Mouse (Mus musculus) midbrain, embryonic 16.5 days (tissue): ENCODE measurements around the gene Cldn34b2. TPM values are rescaled to one million over a fixed set of nuclear protein-coding genes. Genes with fewer than 3 reads are reported as not detected.
"Not testable (repeated sequence)": the region's sequence is repeated elsewhere in the genome, so short reads cannot be mapped to it uniquely, and the experiment has no call there.

Experiments
- ATAC-seq: fragments of 200-750 bp; cut with Nextera tagmentation; 2 replicates; pipeline ENCODE4 v1.8.0; 2017; ENCODE audit warnings: moderate TSS enrichment
- H3K27ac ChIP-seq: fragments of 300-500 bp; sonication (generic); 2 replicates; pipeline ENCODE4 v1.5.1; 2014; ENCODE audit warnings: mild to moderate bottlenecking, low read length, mixed read lengths
- H3K27me3 ChIP-seq: fragments of 300-500 bp; sonication (generic); 2 replicates; pipeline ENCODE4 v1.6.1; 2014; ENCODE audit warnings: low read depth, low read length, mixed read lengths; ENCODE audit not compliant: control insufficient read depth, insufficient read depth
- H3K36me3 ChIP-seq: fragments of 300-500 bp; sonication (generic); 2 replicates; pipeline ENCODE4 v1.6.1; 2014; ENCODE audit warnings: mild to moderate bottlenecking, low read length, moderate library complexity, mixed read lengths; ENCODE audit not compliant: control insufficient read depth, insufficient read depth
- H3K4me1 ChIP-seq: fragments of 300-500 bp; sonication (generic); 2 replicates; pipeline ENCODE4 v1.6.1; 2014; ENCODE audit warnings: mild to moderate bottlenecking, low read length, mixed read lengths; ENCODE audit not compliant: control insufficient read depth, insufficient read depth
- H3K4me2 ChIP-seq: fragments of 300-500 bp; sonication (generic); 2 replicates; pipeline ENCODE4 v1.6.1; 2014; ENCODE audit warnings: mild to moderate bottlenecking, low read length, mixed read lengths
- H3K4me3 ChIP-seq: fragments of 300-500 bp; sonication (generic); 2 replicates; pipeline ENCODE4 v1.5.1; 2014; ENCODE audit warnings: low read depth, mild to moderate bottlenecking, low read length, moderate library complexity, mixed read lengths
- H3K9ac ChIP-seq: fragments of 300-500 bp; sonication (generic); 2 replicates; pipeline ENCODE4 v1.6.1; 2014; ENCODE audit warnings: low read depth, low read length, mixed read lengths
- H3K9me3 ChIP-seq: fragments of 300-500 bp; sonication (generic); replicated peaks from 2 replicates; pipeline ENCODE4 v1.6.1; 2014; ENCODE audit warnings: mild to moderate bottlenecking, low read length, mixed read lengths; ENCODE audit not compliant: control insufficient read depth, poor library complexity, severe bottlenecking
- WGBS: fragments of 180-500 bp; shearing (Covaris S2); extraction: QIAGEN DNeasy Blood & Tissue Kit; methylation state at CpG from one replicate; pipeline ENCODE4 v1.1.7; 2014; 5-methylcytosine and 5-hydroxymethylcytosine counted together
- polyA plus RNA-seq: library from polyadenylated mRNA; unstranded; fragments of >200 nt; fragmentation: Nextera tagmentation; extraction: Ambion mirVana; gene quantifications from 2 replicates; pipeline ENCODE4 v1.2.1, GENCODE M21; 2015

Gene Cldn34b2
- polyA plus RNA-seq = not detected in 2 replicates

DNA sequence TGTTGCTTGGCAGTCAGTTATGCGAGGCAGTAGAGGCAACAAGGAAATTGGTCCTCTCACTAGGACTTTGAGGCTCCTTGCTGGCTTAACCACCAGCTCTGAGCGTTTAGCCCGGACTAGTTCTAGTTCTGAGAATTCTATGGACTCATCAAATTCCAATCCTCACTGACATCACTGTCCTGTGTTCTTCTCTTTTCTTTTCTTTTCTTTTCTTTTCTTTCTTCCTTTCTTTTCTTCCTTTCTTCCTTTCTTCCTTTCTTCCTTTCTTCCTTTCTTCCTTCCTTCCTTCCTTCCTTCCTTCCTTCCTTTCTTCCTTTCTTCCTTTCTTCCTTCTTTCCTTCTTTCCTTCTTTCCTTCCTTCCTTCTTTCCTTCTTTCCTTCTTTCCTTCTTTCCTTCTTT is at the start of gene Cldn34b2:
Gene Cldn34b2, minus strand, starts transcription at position 101 of the 400 bp plus-strand sequence.
- H3K4me1 ChIP-seq, H3K36me3 ChIP-seq, H3K27me3 ChIP-seq, H3K27ac ChIP-seq, H3K9ac ChIP-seq, H3K4me2 ChIP-seq, H3K4me3 ChIP-seq, H3K9me3 ChIP-seq, ATAC-seq: not testable (repeated sequence)
- 76% methylated on average over 3 of the region's 3 CpGs for WGBS

GRCm38 (mm10) chrX:155177640-155178039 is 49.4 kb upstream of the Cldn34b2 start:
- ATAC-seq = no peak
- Histone ChIP-seq H3K36me3 (no peaks in the 10 kb centered on the region), H3K4me2 (no peak overlapping the region), H3K4me1 (no peaks in the 10 kb centered on the region), H3K4me3 (no peak overlapping the region), H3K9me3 (no peaks in the 10 kb centered on the region), H3K9ac (no peak overlapping the region), H3K27ac (no peak overlapping the region), H3K27me3 (no peaks in the 10 kb centered on the region)
- 72% methylated on average over 2 of the region's 2 CpGs for WGBS

DNA sequence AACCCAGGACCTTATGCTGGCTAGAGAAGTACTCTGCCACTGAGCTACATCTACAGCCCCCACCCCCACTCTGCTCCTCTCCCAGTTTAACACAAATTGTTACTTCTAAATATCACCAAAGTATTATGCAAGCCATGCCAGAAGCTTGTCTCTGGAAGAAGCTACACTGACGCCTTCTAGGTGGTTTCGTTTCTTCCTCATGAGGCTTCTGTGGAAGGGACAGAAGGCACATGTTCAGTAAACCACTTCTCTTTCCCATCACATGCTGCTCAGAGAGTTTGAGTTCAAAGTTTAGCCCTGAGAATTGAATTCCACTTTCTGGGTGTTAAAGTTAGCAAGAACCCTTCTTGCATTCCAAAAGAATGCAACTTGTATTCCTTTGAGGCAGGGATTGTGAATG is 49.0 kb upstream of the Cldn34b2 start:
- no peak overlapping the region for H3K9ac ChIP-seq
- no peak overlapping the region for H3K4me3 ChIP-seq
- H3K27ac ChIP-seq = no peak overlapping the region
- no peaks in the 10 kb centered on the region for H3K36me3 ChIP-seq
- no peak overlapping the region for H3K4me2 ChIP-seq
- no peaks in the 10 kb centered on the region for H3K27me3 ChIP-seq
- H3K9me3 ChIP-seq = no peaks in the 10 kb centered on the region
- H3K4me1 ChIP-seq = no peaks in the 10 kb centered on the region
- ATAC-seq = no peak
- 84% methylated on average over 2 of the region's 2 CpGs for WGBS

- Histone ChIP-seq H3K36me3 (no peaks in the 10 kb centered on the region), H3K9me3 (no peaks in the 10 kb centered on the region), H3K4me1 (no peaks in the 10 kb centered on the region), H3K27me3 (no peaks in the 10 kb centered on the region), H3K4me2 (no peak overlapping the region), H3K27ac (no peak overlapping the region), H3K9ac (no peak overlapping the region), H3K4me3 (no peak overlapping the region)
- 88% methylated on average over 4 of the region's 4 CpGs for WGBS
- ATAC-seq = no peak
Observed at GRCm38 (mm10) chrX:155175568-155175967, 47.4 kb upstream of the Cldn34b2 start.

DNA sequence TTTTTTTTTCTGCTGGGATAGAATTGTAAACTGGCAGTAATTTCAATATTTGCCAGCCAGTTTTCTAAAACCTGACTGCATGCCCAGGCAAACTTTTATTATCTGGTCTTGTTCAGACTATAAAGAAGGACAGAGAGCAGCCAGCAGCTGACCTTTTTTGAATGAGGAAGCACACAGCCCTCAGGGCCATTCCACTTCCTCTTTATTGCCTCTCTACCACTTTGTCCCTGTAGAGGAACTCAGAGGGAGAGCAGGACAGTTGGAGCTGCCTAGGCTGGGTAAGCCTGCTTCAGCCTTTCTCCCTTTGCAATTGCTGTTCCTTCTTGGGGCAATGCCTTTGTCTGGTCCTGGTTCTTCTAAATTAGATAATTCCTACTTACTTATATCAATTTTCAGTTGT is 44.1 kb upstream of the Cldn34b2 start:
- no peaks in the 10 kb centered on the region for H3K36me3 ChIP-seq
- H3K9me3 ChIP-seq = no peaks in the 10 kb centered on the region
- no peak overlapping the region for H3K27ac ChIP-seq
- no peaks in the 10 kb centered on the region for H3K27me3 ChIP-seq
- H3K4me2 ChIP-seq = no peak overlapping the region
- no peak overlapping the region for H3K4me3 ChIP-seq
- no peak for ATAC-seq
- no peaks in the 10 kb centered on the region for H3K4me1 ChIP-seq
- H3K9ac ChIP-seq = no peak overlapping the region

GRCm38 (mm10) chrX:155171754-155172153 is 43.5 kb upstream of the Cldn34b2 start:
- Histone ChIP-seq H3K4me1 (no peaks in the 10 kb centered on the region), H3K9ac (no peak overlapping the region), H3K36me3 (no peaks in the 10 kb centered on the region), H3K27ac (no peak overlapping the region), H3K27me3 (no peaks in the 10 kb centered on the region), H3K4me3 (no peak overlapping the region), H3K9me3 (no peaks in the 10 kb centered on the region), H3K4me2 (no peak overlapping the region)
- 65% methylated on average over 1 of the region's 1 CpGs for WGBS
- ATAC-seq = no peak

DNA sequence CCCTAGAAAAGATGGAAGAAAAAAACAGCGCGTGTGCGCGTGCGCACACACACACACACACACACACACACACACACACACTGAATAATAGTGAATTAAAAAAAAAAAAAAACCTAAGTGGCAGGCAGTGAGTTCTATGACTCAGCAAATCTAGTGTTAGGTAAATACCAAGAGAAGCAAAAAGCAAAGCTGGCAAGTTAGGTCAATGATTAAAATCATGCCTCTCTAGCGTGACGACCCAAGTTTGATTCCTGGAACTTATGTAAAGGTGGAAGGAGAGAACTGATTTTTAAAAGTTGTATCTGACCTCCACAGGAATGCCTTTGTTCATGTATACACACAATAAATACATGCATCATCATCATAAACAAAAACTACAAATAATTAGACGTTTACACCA is 41.7 kb upstream of the Cldn34b2 start:
- H3K36me3 ChIP-seq = no peaks in the 10 kb centered on the region
- no peak overlapping the region for H3K9ac ChIP-seq
- 95% methylated on average over 8 of the region's 8 CpGs for WGBS
- no peak overlapping the region for H3K4me2 ChIP-seq
- H3K4me1 ChIP-seq = no peaks in the 10 kb centered on the region
- ATAC-seq = no peak
- H3K4me3 ChIP-seq = no peak overlapping the region
- no peaks in the 10 kb centered on the region for H3K9me3 ChIP-seq
- H3K27me3 ChIP-seq = no peaks in the 10 kb centered on the region
- no peak overlapping the region for H3K27ac ChIP-seq

GRCm38 (mm10) chrX:155167667-155168066 is 39.5 kb upstream of the Cldn34b2 start:
- Histone ChIP-seq H3K4me1 (no peaks in the 10 kb centered on the region), H3K9ac (no peak overlapping the region), H3K9me3 (no peaks in the 10 kb centered on the region), H3K36me3 (no peaks in the 10 kb centered on the region), H3K27ac (no peak overlapping the region), H3K4me2 (no peak overlapping the region), H3K4me3 (no peak overlapping the region), H3K27me3 (no peaks in the 10 kb centered on the region)
- no peak for ATAC-seq
- WGBS = 94% methylated on average over 3 of the region's 3 CpGs

DNA sequence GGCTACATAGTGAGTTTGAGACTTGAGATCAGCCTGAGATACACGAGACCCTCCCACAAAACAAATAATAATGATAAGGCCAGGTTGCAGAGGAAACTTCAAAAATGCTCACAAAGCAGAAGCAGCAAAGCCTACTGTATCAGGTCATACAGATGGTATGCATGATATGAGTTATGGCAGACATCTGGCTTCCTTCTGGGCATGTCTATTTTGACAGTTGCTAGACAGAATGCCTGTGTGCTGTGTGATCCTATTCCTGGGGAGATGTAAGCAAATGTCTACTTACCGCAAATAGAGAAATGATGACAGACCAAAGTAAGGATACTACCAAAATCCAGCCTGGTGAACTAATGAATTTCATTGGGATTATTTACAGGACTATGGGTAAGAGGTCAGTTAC is 38.1 kb upstream of the Cldn34b2 start:
- no peak overlapping the region for H3K4me3 ChIP-seq
- 77% methylated on average over 2 of the region's 2 CpGs for WGBS
- ATAC-seq = no peak
- H3K9ac ChIP-seq = no peak overlapping the region
- no peaks in the 10 kb centered on the region for H3K4me1 ChIP-seq
- H3K4me2 ChIP-seq = no peak overlapping the region
- no peaks in the 10 kb centered on the region for H3K36me3 ChIP-seq
- H3K27me3 ChIP-seq = no peaks in the 10 kb centered on the region
- no peak overlapping the region for H3K27ac ChIP-seq
- no peaks in the 10 kb centered on the region for H3K9me3 ChIP-seq

DNA sequence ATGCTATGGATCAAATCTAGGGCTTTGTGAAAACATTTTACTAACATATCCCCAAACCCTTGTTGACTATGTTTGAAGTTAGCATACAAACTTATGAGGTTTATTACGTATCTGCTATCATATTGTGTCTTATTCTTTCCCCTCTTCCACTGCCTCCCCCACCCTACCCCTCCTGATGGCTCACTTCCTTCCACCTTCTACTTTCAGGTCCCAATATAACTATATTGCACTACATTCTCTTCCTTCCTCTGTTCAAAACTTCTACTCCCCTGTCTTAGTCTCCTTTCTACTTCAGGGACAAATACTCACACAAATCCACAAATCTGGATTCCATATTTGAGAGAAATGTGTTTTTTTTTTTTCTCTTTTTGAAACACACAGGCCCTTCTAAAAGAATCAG is 35.3 kb upstream of the Cldn34b2 start:
- no peaks in the 10 kb centered on the region for H3K4me1 ChIP-seq
- WGBS = 68% methylated on average over 1 of the region's 1 CpGs
- no peaks in the 10 kb centered on the region for H3K27me3 ChIP-seq
- H3K36me3 ChIP-seq = no peaks in the 10 kb centered on the region
- no peak overlapping the region for H3K4me2 ChIP-seq
- H3K9ac ChIP-seq = no peak overlapping the region
- no peaks in the 10 kb centered on the region for H3K9me3 ChIP-seq
- H3K27ac ChIP-seq = no peak overlapping the region
- H3K4me3 ChIP-seq = no peak overlapping the region
- ATAC-seq = no peak
